Mouse (Mus musculus) induced T-regulatory cell, adult 2 months (primary cell): ENCODE measurements around the gene Map1s.
A peak's percentile ranks its signal among the peaks of the same experiment; 100 is the strongest.

Source experiments
- DNase-seq: peaks from one replicate; pipeline ENCODE4 v3.0.0-alpha.2; 2012; ENCODE audit warnings: low read depth

Gene Map1s

GRCm38 (mm10) chr8:70941478-70941877 is 35.7 kb downstream of the Map1s start:
- no peak for DNase-seq

GRCm38 (mm10) chr8:70943187-70943586 is 37.5 kb downstream of the Map1s start:
- DNase-seq, result no peak

GRCm38 (mm10) chr8:70949847-70950246 is 44.1 kb downstream of the Map1s start:
- peak; percentile 31 for DNase-seq

DNA sequence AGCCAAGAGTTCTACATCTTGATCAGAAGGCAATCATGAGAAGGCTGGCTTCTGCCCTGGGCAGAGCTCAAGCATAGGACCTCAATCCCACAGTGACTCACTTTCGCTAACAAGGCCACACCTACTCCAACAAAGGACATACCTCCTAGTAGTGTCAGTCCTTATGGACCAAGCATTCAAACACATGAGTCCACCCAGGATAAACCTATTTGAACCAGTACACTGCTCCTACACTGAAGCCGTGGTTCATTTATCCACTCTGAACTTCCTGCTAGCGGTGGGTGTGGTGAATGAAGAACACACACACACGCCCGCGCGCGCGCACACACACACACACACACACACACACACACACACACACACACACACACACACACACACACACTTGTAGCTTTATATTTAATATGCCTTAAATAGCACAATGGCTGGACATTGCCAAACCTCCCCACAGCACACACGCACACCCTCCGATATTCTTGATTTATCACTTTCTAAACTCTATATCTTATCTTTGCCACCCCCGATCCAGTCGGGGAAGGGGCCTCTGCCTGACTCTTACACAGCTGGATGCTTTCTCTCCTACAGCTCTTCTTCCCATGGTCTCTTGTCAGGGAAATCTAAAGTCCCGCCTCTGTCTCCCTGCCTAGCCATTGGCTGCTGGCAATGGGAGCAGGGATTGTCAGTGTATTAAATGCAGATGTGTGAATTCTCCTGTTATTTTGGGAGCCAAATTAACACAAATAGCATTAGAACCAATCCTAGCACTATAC is 55.2 kb downstream of the Map1s start:
- no peak for DNase-seq

DNA sequence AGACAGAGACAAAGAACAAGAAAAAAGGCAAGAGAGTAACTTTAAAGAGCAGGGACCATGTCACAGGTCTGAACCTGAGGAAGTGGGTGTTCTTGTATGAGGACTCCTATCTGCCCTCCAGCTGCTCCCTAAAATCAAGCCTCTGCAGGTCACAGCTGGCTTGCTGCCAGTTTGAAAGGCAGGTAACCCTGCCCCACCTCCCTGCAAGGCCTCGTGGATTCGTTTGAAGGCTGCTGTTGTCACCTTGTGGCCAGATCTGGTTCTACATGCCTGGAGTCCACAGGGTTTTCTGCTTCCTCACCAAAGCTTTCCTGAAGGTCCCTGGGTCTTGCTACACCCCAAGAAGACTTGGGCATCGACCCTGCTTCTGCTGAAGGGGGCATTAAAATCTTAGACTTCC is 58.4 kb downstream of the Map1s start:
- peak; percentile 68 for DNase-seq

- no peak for DNase-seq
Measured at GRCm38 (mm10) chr8:70964861-70965260, 59.1 kb downstream of the Map1s start.
